Mouse (Mus musculus): ENCODE results near the gene Snrpf. TPM values are rescaled to one million over a fixed set of nuclear protein-coding genes. Genes with fewer than 3 reads are reported as not detected.
A peak's percentile ranks its signal among the peaks of the same experiment; 100 is the strongest.

Snrpf gene
- polyA plus RNA-seq, 1 experiment from 2014 or later: 144 TPM

DNA sequence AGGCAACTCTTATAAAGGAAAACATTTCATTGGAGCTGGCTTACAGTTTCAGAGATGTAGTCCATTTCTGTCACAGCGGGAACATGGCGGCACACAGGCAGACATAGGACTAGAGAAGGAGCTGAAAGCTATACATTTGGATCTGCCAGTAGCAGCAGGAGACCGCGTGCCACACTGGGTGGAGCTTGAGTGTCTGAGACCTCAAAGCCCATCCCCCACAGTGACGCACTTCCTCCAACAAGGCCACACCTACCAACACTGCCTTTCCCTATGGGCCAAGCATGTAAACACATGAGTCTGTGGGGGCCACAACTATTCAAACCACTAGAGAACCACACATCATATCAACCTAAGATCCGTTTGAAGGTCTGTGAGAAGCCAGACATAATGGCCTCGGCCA, 19.7 kb upstream of the Snrpf start:
- no peak for ATAC-seq (ENCODE audit: insufficient number of reproducible peaks, insufficient read depth, low FRiP score, low TSS enrichment)
- Histone ChIP-seq H3K27me3 (no peaks in the 10 kb centered on the region), H3K4me2 (replicated peaks) (no peak overlapping the region), H3K9me3 (no peaks in the 10 kb centered on the region), H3K9ac (no peak overlapping the region), H3K4me1 (no peaks in the 10 kb centered on the region), H3K36me3 (no peaks in the 10 kb centered on the region), H3K4me3 (no peak overlapping the region), H3K27ac (no peak overlapping the region)
- WGBS: 92% methylated on average over 7 of the region's 7 CpGs

DNA sequence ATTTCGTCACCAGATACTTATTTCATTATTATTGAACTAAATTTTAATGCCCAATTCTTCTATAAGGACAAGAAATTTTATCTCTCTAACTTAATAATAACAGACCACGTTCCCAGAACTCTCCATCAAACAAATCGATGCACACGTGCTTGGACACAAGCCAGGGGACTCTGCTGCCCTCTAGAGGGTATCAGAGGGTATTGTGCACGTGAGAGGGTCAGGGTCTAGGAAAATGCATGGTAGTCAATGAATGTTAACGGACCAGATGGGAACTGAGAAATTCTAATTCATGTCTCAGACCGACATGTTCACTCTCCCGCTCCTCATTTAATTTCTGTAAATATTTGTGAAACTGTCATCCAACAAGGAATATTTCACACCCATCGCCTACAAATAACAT, 18.5 kb upstream of the Snrpf start:
- H3K4me2 ChIP-seq (replicated peaks): no peak overlapping the region
- H3K36me3 ChIP-seq: no peaks in the 10 kb centered on the region
- no peaks in the 10 kb centered on the region for H3K4me1 ChIP-seq
- H3K27me3 ChIP-seq: no peaks in the 10 kb centered on the region
- ATAC-seq (ENCODE audit: insufficient number of reproducible peaks, insufficient read depth, low FRiP score, low TSS enrichment): no peak
- H3K4me3 ChIP-seq: no peak overlapping the region
- no peak overlapping the region for H3K27ac ChIP-seq
- no peak overlapping the region for H3K9ac ChIP-seq
- no peaks in the 10 kb centered on the region for H3K9me3 ChIP-seq
- WGBS: 54% methylated on average over 9 of the region's 9 CpGs

DNA sequence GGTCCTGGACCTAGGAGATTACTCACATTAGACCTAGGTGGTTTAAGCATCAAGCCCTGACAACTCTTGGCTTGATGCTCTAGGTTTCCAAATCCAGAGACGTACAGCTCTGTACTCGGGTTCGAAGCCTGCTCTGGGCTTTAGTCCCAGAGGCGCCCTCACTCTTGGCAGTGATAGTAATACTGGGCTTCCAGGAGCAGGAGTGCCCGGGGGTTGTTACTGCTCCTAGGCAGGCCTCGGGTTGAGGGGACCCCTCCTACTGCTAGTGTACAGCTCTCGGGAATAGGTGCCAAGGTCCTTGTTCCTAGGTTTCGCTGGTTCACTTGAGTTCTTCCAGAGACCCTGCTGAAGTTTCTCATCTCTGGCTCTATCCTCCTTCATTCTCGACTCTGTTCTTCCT, 16.8 kb upstream of the Snrpf start:
- Histone ChIP-seq H3K4me3 (no peak overlapping the region), H3K27ac (no peak overlapping the region), H3K4me2 (replicated peaks) (no peak overlapping the region), H3K27me3 (no peaks in the 10 kb centered on the region), H3K4me1 (no peaks in the 10 kb centered on the region), H3K9ac (no peak overlapping the region), H3K9me3 (no peaks in the 10 kb centered on the region), H3K36me3 (no peaks in the 10 kb centered on the region)
- WGBS: 91% methylated on average over 9 of the region's 9 CpGs
- no peak for ATAC-seq (ENCODE audit: insufficient number of reproducible peaks, insufficient read depth, low FRiP score, low TSS enrichment)

DNA sequence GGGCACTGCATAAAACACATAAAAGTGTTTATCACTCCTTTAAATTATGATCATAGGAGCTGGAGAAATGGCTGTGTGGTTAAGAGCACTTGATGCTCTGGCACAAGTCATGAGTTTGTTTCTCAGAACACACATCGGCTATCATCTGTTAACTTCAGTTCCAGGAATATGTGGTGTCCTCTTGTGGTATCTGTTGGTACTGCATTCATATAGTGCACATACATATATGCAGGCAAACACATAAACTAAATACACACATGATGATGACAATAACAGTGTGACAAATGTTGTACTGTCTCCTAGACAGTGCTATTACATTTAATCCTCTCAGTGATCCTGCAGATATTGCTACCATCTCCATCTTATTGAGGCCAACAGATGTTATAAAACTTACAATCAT, 13.8 kb upstream of the Snrpf start:
- H3K4me2 ChIP-seq (replicated peaks): no peak overlapping the region
- H3K4me1 ChIP-seq: no peaks in the 10 kb centered on the region
- H3K4me3 ChIP-seq: no peak overlapping the region
- WGBS: 93% methylated on average over 1 of the region's 1 CpGs
- no peaks in the 10 kb centered on the region for H3K36me3 ChIP-seq
- no peak overlapping the region for H3K9ac ChIP-seq
- ATAC-seq (ENCODE audit: insufficient number of reproducible peaks, insufficient read depth, low FRiP score, low TSS enrichment): no peak
- no peaks in the 10 kb centered on the region for H3K9me3 ChIP-seq
- no peaks in the 10 kb centered on the region for H3K27me3 ChIP-seq
- H3K27ac ChIP-seq: no peak overlapping the region

DNA sequence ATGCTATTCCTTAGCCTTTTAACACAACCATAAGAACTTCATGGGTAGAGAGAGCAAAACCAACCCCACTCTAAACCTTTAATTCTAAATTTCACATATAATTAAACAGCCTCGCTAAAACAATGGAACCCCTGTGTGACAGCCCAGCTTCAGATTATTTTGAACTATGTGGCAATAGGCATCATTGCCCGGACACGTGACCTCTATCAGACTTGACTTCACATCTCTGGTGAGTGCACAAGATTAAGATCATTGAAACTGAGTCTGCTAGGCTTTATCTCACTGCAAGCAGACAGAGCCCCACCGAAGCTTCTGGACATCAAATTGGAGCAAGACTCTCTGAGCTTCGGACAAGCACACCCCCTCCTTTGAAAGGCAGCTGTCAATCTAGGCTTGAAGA, 12.8 kb upstream of the Snrpf start:
- Histone ChIP-seq H3K9ac (no peak overlapping the region), H3K4me3 (no peak overlapping the region), H3K9me3 (no peaks in the 10 kb centered on the region), H3K36me3 (no peaks in the 10 kb centered on the region), H3K4me2 (replicated peaks) (no peak overlapping the region), H3K27me3 (no peaks in the 10 kb centered on the region), H3K27ac (no peak overlapping the region), H3K4me1 (no peaks in the 10 kb centered on the region)
- WGBS: 86% methylated on average over 5 of the region's 5 CpGs
- no peak for ATAC-seq (ENCODE audit: insufficient number of reproducible peaks, insufficient read depth, low FRiP score, low TSS enrichment)

DNA sequence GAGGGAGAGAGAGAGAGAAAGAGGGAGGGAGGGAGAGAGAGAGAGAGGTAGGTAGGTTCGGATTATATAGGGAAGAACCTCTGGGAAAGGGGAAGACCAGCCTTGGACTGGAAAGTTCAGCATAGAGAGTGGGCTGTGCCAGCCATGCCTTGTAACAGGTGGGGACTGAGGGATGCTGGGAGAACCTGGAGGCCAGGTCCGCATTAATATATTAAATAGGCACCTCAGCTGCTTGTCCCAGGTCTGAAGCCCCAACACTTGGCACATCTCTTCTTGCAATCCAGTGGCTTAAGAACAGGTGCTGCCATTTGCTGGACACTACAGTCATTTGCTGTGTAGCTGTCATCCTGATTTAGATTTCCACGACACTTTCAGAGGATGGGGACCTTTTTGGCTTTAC, 7.1 kb upstream of the Snrpf start:
- H3K4me3 ChIP-seq: no peak overlapping the region
- peaks cover 3% of the 10 kb centered on the region; the same call in 1 of the 2 replicates for H3K4me1 ChIP-seq
- H3K27ac ChIP-seq: no peak overlapping the region
- 71% methylated on average over 3 of the region's 3 CpGs for WGBS
- H3K27me3 ChIP-seq: 0 out of 2 replicates have a peak, but pooled peaks cover 2% of the 10 kb centered on the region
- no peak for ATAC-seq (ENCODE audit: insufficient number of reproducible peaks, insufficient read depth, low FRiP score, low TSS enrichment)
- no peaks in the 10 kb centered on the region for H3K36me3 ChIP-seq
- H3K4me2 ChIP-seq (replicated peaks): no peak overlapping the region
- H3K9me3 ChIP-seq: no peaks in the 10 kb centered on the region
- H3K9ac ChIP-seq: no peak overlapping the region

- WGBS: 66% methylated on average over 4 of the region's 4 CpGs
These were observed 6.3 kb upstream of the Snrpf start for GRCm38 (mm10) chr10:93595831-93596230.

GRCm38 (mm10) chr10:93594022-93594482, 4.5 kb upstream of the Snrpf start:
- 1% methylated on average over 22 of the region's 22 CpGs for WGBS
- no peak overlapping the region for H3K27ac ChIP-seq

More at GRCm38 (mm10) chr10:93595831-93596230, 6.3 kb upstream of the Snrpf start:
- no peak overlapping the region for H3K27ac ChIP-seq
- H3K4me3 ChIP-seq: no peak overlapping the region
- ATAC-seq (ENCODE audit: insufficient number of reproducible peaks, insufficient read depth, low FRiP score, low TSS enrichment): no peak
- H3K9ac ChIP-seq: no peak overlapping the region
- no peaks in the 10 kb centered on the region for H3K36me3 ChIP-seq
- no peak overlapping the region for H3K4me2 ChIP-seq (replicated peaks)
- H3K9me3 ChIP-seq: no peaks in the 10 kb centered on the region
- peaks cover 3% of the 10 kb centered on the region; the same call in 1 of the 2 replicates for H3K4me1 ChIP-seq
- H3K27me3 ChIP-seq: 0 out of 2 replicates have a peak, but pooled peaks cover 2% of the 10 kb centered on the region

DNA sequence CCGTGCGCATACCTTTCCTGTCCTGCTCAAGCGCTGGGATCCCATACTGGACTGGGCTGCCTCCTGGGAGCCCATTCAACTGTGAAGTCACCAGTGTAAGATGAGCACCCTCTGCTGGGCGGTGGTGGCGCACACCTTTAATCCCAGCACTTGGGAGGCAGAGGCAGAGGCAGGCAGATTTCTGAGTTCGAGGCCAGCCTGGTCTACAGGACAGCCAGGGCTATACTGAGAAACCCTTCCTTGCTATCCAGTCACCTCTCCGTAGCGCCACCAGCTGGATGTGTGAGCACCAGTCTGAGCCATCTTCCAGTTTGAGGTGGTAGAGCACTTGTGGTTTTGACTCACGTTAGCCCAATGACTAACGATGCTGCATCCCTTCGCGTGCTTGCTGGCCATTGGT, 3.0 kb upstream of the Snrpf start:
- H3K4me2 ChIP-seq (replicated peaks): no peak overlapping the region
- ATAC-seq (ENCODE audit: insufficient number of reproducible peaks, insufficient read depth, low FRiP score, low TSS enrichment): no peak
- peaks cover 17% of the 10 kb centered on the region for H3K4me1 ChIP-seq
- no peaks in the 10 kb centered on the region for H3K9me3 ChIP-seq
- 0 out of 2 replicates have a peak, but pooled peaks cover 2% of the 10 kb centered on the region for H3K27me3 ChIP-seq
- no peak overlapping the region for H3K4me3 ChIP-seq
- 58% methylated on average over 12 of the region's 12 CpGs for WGBS
- H3K36me3 ChIP-seq: no peaks in the 10 kb centered on the region
- H3K9ac ChIP-seq: no peak overlapping the region
- H3K27ac ChIP-seq: no peak overlapping the region

More at GRCm38 (mm10) chr10:93594022-93594482, 4.5 kb upstream of the Snrpf start:
- peaks cover 6% of the 10 kb centered on the region; the same call in 1 of the 2 replicates for H3K4me1 ChIP-seq
- H3K9ac ChIP-seq: peak overlapping the region; percentile 50; the same call in 1 of the 2 replicates
- peak overlapping the region; percentile 44 for H3K4me3 ChIP-seq
- no peaks in the 10 kb centered on the region for H3K9me3 ChIP-seq
- no peaks in the 10 kb centered on the region for H3K36me3 ChIP-seq
- H3K4me2 ChIP-seq (replicated peaks): peak overlapping the region; percentile 62
- 0 out of 2 replicates have a peak, but pooled peaks cover 2% of the 10 kb centered on the region for H3K27me3 ChIP-seq
- 0 out of 2 replicates have a peak, but pooled peaks have one; percentile 64 for ATAC-seq (ENCODE audit: insufficient number of reproducible peaks, insufficient read depth, low FRiP score, low TSS enrichment)

DNA sequence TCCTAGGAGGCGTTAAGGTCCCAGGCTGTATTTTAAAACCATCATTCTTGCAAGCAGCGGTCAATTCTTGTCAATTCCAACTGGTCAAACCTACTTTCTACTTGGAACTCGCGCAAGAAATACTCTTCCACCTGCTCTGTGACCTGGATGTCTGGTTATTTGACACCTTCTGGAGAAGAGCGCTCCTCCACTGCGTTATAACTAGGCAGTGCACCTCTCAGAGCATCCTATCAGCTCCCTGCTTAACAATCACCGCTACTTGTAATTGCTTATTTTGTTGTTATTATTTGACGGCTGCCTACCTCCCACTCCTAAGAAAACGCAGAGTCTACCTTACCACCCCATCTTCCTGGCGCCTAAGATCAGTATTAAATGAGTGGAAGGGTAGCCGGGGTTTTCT, 710 bp downstream of the Snrpf start:
- ATAC-seq (ENCODE audit: insufficient number of reproducible peaks, insufficient read depth, low FRiP score, low TSS enrichment): no peak
- peak overlapping the region; percentile 78 for H3K9ac ChIP-seq
- H3K9me3 ChIP-seq: no peaks in the 10 kb centered on the region
- peaks cover 14% of the 10 kb centered on the region for H3K4me1 ChIP-seq
- peak overlapping the region; percentile 84 for H3K4me3 ChIP-seq
- H3K27ac ChIP-seq: peak overlapping the region; percentile 83
- WGBS: 1% methylated on average over 11 of the region's 11 CpGs
- no peaks in the 10 kb centered on the region for H3K27me3 ChIP-seq
- peak overlapping the region; percentile 85 for H3K4me2 ChIP-seq (replicated peaks)
- H3K36me3 ChIP-seq: peaks cover 14% of the 10 kb centered on the region; the same call in 1 of the 2 replicates

DNA sequence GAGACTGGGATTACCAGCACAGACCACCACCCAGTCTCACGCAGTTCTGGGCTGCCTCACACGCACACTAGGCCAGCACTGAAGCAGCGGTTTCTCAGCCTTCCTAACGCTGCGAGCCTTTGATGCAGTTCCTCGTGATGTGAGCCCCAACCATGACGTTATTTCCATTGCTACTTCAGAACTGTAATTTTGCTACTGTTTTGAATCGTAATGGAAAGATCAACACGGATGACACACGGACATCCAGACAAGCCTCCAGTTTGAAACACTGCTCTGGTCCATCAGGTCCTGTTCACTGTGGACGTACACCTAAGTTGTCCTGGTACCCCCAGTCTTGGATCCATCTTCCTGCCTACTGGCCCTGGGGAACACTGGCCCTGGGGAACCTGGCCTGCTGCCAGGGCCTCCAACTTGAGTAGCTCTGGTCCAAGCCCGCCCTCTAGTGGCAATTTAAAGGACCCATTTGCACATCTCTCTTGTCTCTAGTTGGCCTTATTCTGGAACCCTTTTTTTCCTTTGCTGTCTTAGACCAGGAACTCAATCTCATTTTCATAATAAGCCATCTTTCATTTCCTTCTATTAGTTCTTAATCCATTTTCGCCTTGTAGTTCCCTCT, 12.1 kb downstream of the Snrpf start:
- no peak for ATAC-seq (ENCODE audit: insufficient number of reproducible peaks, insufficient read depth, low FRiP score, low TSS enrichment)
- Histone ChIP-seq H3K9me3 (no peaks in the 10 kb centered on the region), H3K9ac (no peak overlapping the region), H3K4me1 (no peaks in the 10 kb centered on the region), H3K36me3 (0 out of 2 replicates have a peak, but pooled peaks cover 11% of the 10 kb centered on the region), H3K4me2 (replicated peaks) (no peak overlapping the region), H3K27ac (no peak overlapping the region), H3K4me3 (no peak overlapping the region), H3K27me3 (no peaks in the 10 kb centered on the region)
- 67% methylated on average over 13 of the region's 13 CpGs for WGBS

- 87% methylated on average over 8 of the region's 8 CpGs for WGBS
- no peaks in the 10 kb centered on the region for H3K4me1 ChIP-seq
- no peak overlapping the region for H3K4me2 ChIP-seq (replicated peaks)
- no peak overlapping the region for H3K9ac ChIP-seq
- no peaks in the 10 kb centered on the region for H3K27me3 ChIP-seq
- ATAC-seq (ENCODE audit: insufficient number of reproducible peaks, insufficient read depth, low FRiP score, low TSS enrichment): no peak
- no peak overlapping the region for H3K4me3 ChIP-seq
- H3K36me3 ChIP-seq: 0 out of 2 replicates have a peak, but pooled peaks cover under 1% of the 10 kb centered on the region
- no peaks in the 10 kb centered on the region for H3K9me3 ChIP-seq
- no peak overlapping the region for H3K27ac ChIP-seq
These were observed 13.5 kb downstream of the Snrpf start for GRCm38 (mm10) chr10:93575960-93576359.

Data from embryonic facial prominence, embryonic 12.5 days (tissue).